Mouse (Mus musculus) liver, adult 2 months (tissue): ENCODE results near the gene Araf. TPM values are rescaled to one million over a fixed set of nuclear protein-coding genes. Genes with fewer than 3 reads are reported as not detected.
"Not testable (repeated sequence)": the region's sequence is repeated elsewhere in the genome, so short reads cannot be mapped to it uniquely, and the experiment has no call there.

Source experiments
- DNase-seq: peaks from one replicate; pipeline ENCODE4 v3.0.0-alpha.2; 2011; ENCODE audit warnings: low read depth, low spot score; ENCODE audit errors: extremely low read depth
- H3K27ac ChIP-seq: fragments of 200-500 bp; replicated peaks from 2 replicates; pipeline ENCODE4 v1.5.1; 2012; ENCODE audit warnings: low read depth, mild to moderate bottlenecking, control low read depth, inconsistent platforms, low read length; ENCODE audit not compliant: insufficient read depth
- H3K27me3 ChIP-seq: fragments of 200-500 bp; 2 replicates; pipeline ENCODE4 v1.6.1; 2012; ENCODE audit warnings: mild to moderate bottlenecking, moderate library complexity, low read length, inconsistent platforms; ENCODE audit not compliant: control insufficient read depth, insufficient read depth
- H3K36me3 ChIP-seq: fragments of 200-500 bp; 2 replicates; pipeline ENCODE4 v1.6.1; 2012; ENCODE audit warnings: low read length, inconsistent platforms; ENCODE audit not compliant: control insufficient read depth, insufficient read depth
- H3K4me1 ChIP-seq: fragments of 200-500 bp; 2 replicates; pipeline ENCODE4 v1.6.1; 2011; ENCODE audit warnings: low read length; ENCODE audit not compliant: control insufficient read depth, insufficient read depth
- H3K4me3 ChIP-seq: fragments of 200-500 bp; 2 replicates; pipeline ENCODE4 v1.5.1; 2011; ENCODE audit warnings: low read depth, mild to moderate bottlenecking, control low read depth, low read length, moderate library complexity; ENCODE audit not compliant: insufficient read depth
- H3K79me2 ChIP-seq: fragments of 200-500 bp; 2 replicates; pipeline ENCODE4 v1.6.1; 2012; ENCODE audit warnings: inconsistent platforms, mild to moderate bottlenecking, low read length, moderate library complexity; ENCODE audit not compliant: control insufficient read depth, insufficient read depth
- H3K9ac ChIP-seq: fragments of 200-500 bp; 2 replicates; pipeline ENCODE4 v1.6.1; 2012; ENCODE audit warnings: low read depth, mild to moderate bottlenecking, control low read depth, inconsistent platforms, low read length
- CTCF ChIP-seq: fragments of 200-500 bp; IDR thresholded peaks from 2 replicates; pipeline ENCODE4 v1.5.1; 2011; ENCODE audit warnings: low read depth, low read length, control low read depth
- POLR2A ChIP-seq: fragments of 200-500 bp; IDR thresholded peaks from 2 replicates; pipeline ENCODE4 v1.6.1; 2011; ENCODE audit warnings: low read length, control low read depth; ENCODE audit not compliant: insufficient read depth; ENCODE audit errors: extremely low read depth
- WGBS: fragments of 180-500 bp; shearing (Covaris S2); methylation state at CpG from one replicate; pipeline ENCODE4 v1.1.7; 2018; 5-methylcytosine and 5-hydroxymethylcytosine counted together
- polyA plus RNA-seq: library from polyadenylated mRNA; depleted of rRNA; stranded (reverse); fragments of >200 nt; gene quantifications from 2 replicates; pipeline ENCODE4 v1.2.3, GENCODE M21; 2012
- total RNA-seq: library from RNA; depleted of rRNA; stranded (reverse); fragments of >200 nt; gene quantifications from 2 replicates; pipeline ENCODE4 v1.2.3, GENCODE M21; 2014

Gene Araf
- total and polyA plus RNA-seq, 2 experiments, result 39.5 to 139 TPM

- H3K4me1 ChIP-seq, result no peaks in the 10 kb centered on the region
- DNase-seq, result no peak
- H3K79me2 ChIP-seq, result no peaks in the 10 kb centered on the region
- TF ChIP-seq POLR2A (no peak), CTCF (no peak)
- no peaks in the 10 kb centered on the region for H3K27me3 ChIP-seq
- no peak overlapping the region for H3K9ac ChIP-seq
- H3K4me3 ChIP-seq, result peak overlapping the region; percentile 51
- no peaks in the 10 kb centered on the region for H3K36me3 ChIP-seq
- no peak overlapping the region for H3K27ac ChIP-seq
- 22% methylated on average over 7 of the region's 7 CpGs for WGBS
Measured at GRCm38 (mm10) chrX:20798797-20799147, 1.2 kb downstream of the Araf start.

- no peaks in the 10 kb centered on the region for H3K27me3 ChIP-seq
- DNase-seq, result no peak
- WGBS, result 88% methylated on average over 2 of the region's 2 CpGs
- no peak overlapping the region for H3K9ac ChIP-seq
- no peaks in the 10 kb centered on the region for H3K79me2 ChIP-seq
- no peaks in the 10 kb centered on the region for H3K4me1 ChIP-seq
- TF ChIP-seq POLR2A (no peak), CTCF (no peak)
- H3K4me3 ChIP-seq, result no peak overlapping the region
- no peaks in the 10 kb centered on the region for H3K36me3 ChIP-seq
- H3K27ac ChIP-seq, result no peak overlapping the region
Measured at GRCm38 (mm10) chrX:20801456-20801855, 3.8 kb downstream of the Araf start.

GRCm38 (mm10) chrX:20804301-20804700 is 6.7 kb downstream of the Araf start:
- H3K27ac ChIP-seq, H3K4me1 ChIP-seq, DNase-seq, H3K36me3 ChIP-seq, H3K27me3 ChIP-seq, H3K4me3 ChIP-seq, H3K9ac ChIP-seq, H3K79me2 ChIP-seq: not testable (repeated sequence)
- WGBS, result 0% methylated on average over 1 of the region's 1 CpGs

GRCm38 (mm10) chrX:20806295-20806694 is 8.7 kb downstream of the Araf start:
- no peak for TF ChIP-seq POLR2A
- TF ChIP-seq CTCF, result no peak
- Histone ChIP-seq H3K9ac (no peak overlapping the region), H3K36me3 (no peaks in the 10 kb centered on the region), H3K79me2 (no peaks in the 10 kb centered on the region), H3K27me3 (no peaks in the 10 kb centered on the region), H3K27ac (no peak overlapping the region), H3K4me3 (no peak overlapping the region), H3K4me1 (no peaks in the 10 kb centered on the region)
- DNase-seq, result no peak
- WGBS, result 62% methylated on average over 1 of the region's 1 CpGs

GRCm38 (mm10) chrX:20816974-20817373 is 19.4 kb downstream of the Araf start:
- WGBS, result 60% methylated on average over 6 of the region's 6 CpGs
- no peak overlapping the region for H3K27ac ChIP-seq
- no peak overlapping the region for H3K9ac ChIP-seq
- H3K4me3 ChIP-seq, result no peak overlapping the region
- H3K4me1 ChIP-seq, result peaks cover 2% of the 10 kb centered on the region
- no peaks in the 10 kb centered on the region for H3K36me3 ChIP-seq
- no peak for DNase-seq
- no peaks in the 10 kb centered on the region for H3K27me3 ChIP-seq
- no peaks in the 10 kb centered on the region for H3K79me2 ChIP-seq
- TF ChIP-seq CTCF (no peak), POLR2A (no peak)

GRCm38 (mm10) chrX:20819204-20819628 is 21.6 kb downstream of the Araf start:
- Histone ChIP-seq H3K36me3 (no peaks in the 10 kb centered on the region), H3K79me2 (no peaks in the 10 kb centered on the region), H3K9ac (peak overlapping the region; percentile 29; the same call in 1 of the 2 replicates), H3K4me3 (peak overlapping the region; percentile 35; the same call in 1 of the 2 replicates), H3K27me3 (no peaks in the 10 kb centered on the region), H3K27ac (no peak overlapping the region), H3K4me1 (peaks cover 2% of the 10 kb centered on the region)
- TF ChIP-seq CTCF (peak; percentile 86), POLR2A (no peak)
- WGBS, result 3% methylated on average over 19 of the region's 19 CpGs
- DNase-seq, result peak; percentile 22
